Mouse (Mus musculus) hindbrain, embryonic 14.5 days (tissue): Measurements from ENCODE around the gene Rrad. TPM values are rescaled to one million over a fixed set of nuclear protein-coding genes. Genes with fewer than 3 reads are reported as not detected.
A peak's percentile ranks its signal among the peaks of the same experiment; 100 is the strongest.

Source experiments
- ATAC-seq: fragments of 200-750 bp; cut with Nextera tagmentation; 2 replicates; pipeline ENCODE4 v1.8.0; 2017; ENCODE audit warnings: moderate number of reproducible peaks, mild to moderate bottlenecking, moderate TSS enrichment, moderate library complexity; ENCODE audit not compliant: low FRiP score
- DNase-seq: peaks from one replicate; pipeline ENCODE4 v3.0.0-alpha.2; 2015; ENCODE audit warnings: low spot score
- H3K27ac ChIP-seq: fragments of 300-500 bp; sonication (generic); 2 replicates; pipeline ENCODE4 v1.5.1; 2014; ENCODE audit warnings: mild to moderate bottlenecking, moderate library complexity
- H3K27me3 ChIP-seq: fragments of 300-500 bp; sonication (generic); 2 replicates; pipeline ENCODE4 v1.6.1; 2014; ENCODE audit warnings: mild to moderate bottlenecking, low read length, mixed read lengths; ENCODE audit not compliant: control insufficient read depth, insufficient read depth
- H3K36me3 ChIP-seq: fragments of 300-500 bp; sonication (generic); replicated peaks from 2 replicates; pipeline ENCODE4 v1.6.1; 2014; ENCODE audit not compliant: control insufficient read depth, insufficient read depth
- H3K4me1 ChIP-seq: fragments of 300-500 bp; sonication (generic); replicated peaks from 2 replicates; pipeline ENCODE4 v1.6.1; 2014; ENCODE audit warnings: antibody characterized with exemption, low read length, mixed read lengths; ENCODE audit not compliant: control insufficient read depth, insufficient read depth
- H3K4me2 ChIP-seq: fragments of 300-500 bp; sonication (generic); replicated peaks from 2 replicates; pipeline ENCODE4 v1.6.1; 2014; ENCODE audit warnings: mild to moderate bottlenecking, moderate library complexity
- H3K4me3 ChIP-seq: fragments of 300-500 bp; sonication (generic); replicated peaks from 2 replicates; pipeline ENCODE4 v1.5.1; 2014; ENCODE audit warnings: mild to moderate bottlenecking, low read length
- H3K9ac ChIP-seq: fragments of 300-500 bp; sonication (generic); 2 replicates; pipeline ENCODE4 v1.6.1; 2014
- H3K9me3 ChIP-seq: fragments of 300-500 bp; sonication (generic); 2 replicates; pipeline ENCODE4 v1.6.1; 2016; ENCODE audit warnings: low read length; ENCODE audit not compliant: control insufficient read depth
- WGBS: fragments of 180-500 bp; shearing (Covaris S2); extraction: QIAGEN DNeasy Blood & Tissue Kit; methylation state at CpG from one replicate; pipeline ENCODE4 v1.1.7; 2014; 5-methylcytosine and 5-hydroxymethylcytosine counted together
- polyA plus RNA-seq: library from polyadenylated mRNA; unstranded; fragments of >200 nt; fragmentation: Nextera tagmentation; extraction: Ambion mirVana; gene quantifications from 2 replicates; pipeline ENCODE4 v1.2.1, GENCODE M21; 2014

The Rrad gene
- polyA plus RNA-seq, 1 experiment from 2014 or later: 3.9 TPM

DNA sequence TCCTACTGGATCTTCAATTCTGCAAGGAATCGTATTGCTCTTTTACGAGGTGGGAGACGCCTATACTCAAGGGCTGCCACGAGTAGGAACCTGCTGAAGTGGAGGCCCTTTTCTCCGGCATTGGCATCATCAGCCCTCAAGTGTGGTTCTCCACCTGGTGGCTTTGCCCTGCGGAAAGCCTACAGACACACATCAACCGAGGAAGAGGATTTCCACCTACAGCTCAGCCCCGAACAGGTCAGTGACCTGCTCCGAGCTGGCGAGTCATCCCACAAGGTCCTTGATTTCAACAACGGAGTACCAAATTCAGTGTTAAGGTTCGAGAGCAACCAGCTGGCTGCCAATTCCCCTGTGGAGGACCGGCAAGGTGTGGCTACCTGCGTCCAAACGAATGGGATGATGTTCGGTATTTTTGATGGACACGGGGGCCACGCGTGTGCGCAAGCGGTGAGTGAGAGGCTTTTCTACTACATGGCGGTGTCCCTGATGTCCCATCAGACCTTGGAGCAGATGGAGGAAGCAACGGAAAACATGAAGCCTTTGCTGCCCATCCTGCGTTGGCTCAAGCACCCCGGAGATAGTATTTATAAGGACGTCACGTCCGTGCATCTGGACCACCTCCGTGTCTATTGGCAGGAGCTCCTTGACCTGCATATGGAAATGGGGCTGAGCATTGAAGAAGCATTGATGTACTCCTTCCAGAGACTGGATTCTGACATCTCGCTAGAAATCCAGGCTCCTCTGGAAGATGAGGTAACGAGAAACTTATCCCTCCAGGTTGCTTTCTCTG lies 37.4 kb downstream of the Rrad start:
- WGBS: 96% methylated on average over 31 of the region's 31 CpGs
- H3K9me3 ChIP-seq: no peaks in the 10 kb centered on the region
- no peak overlapping the region for H3K4me2 ChIP-seq
- H3K27ac ChIP-seq: no peak overlapping the region
- H3K9ac ChIP-seq: no peak overlapping the region
- H3K36me3 ChIP-seq: peaks cover 33% of the 10 kb centered on the region
- no peak overlapping the region for H3K4me3 ChIP-seq
- no peak for ATAC-seq
- H3K4me1 ChIP-seq: peaks cover 6% of the 10 kb centered on the region; the same call in 1 of the 2 replicates
- DNase-seq: no peak
- H3K27me3 ChIP-seq: no peaks in the 10 kb centered on the region

DNA sequence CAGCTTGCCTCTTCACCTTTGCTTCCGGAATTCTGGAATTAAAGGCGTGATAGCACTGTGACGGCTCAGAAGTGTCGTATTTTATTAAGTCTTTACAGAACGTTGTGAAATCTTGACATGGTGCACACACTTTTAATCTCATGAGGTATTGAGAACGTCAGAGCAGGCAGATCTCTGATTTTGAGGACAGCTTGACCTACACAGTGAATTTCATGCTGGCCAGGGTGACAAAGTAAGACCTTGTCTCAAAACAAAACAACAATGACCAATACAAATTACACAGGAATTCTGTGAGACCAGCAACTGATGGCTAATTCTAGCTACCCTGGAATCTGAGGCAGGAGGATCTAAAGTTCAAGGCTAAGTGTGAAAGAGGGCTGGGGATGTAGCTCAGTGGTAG lies 38.6 kb downstream of the Rrad start:
- Histone ChIP-seq H3K27me3 (no peaks in the 10 kb centered on the region), H3K9ac (no peak overlapping the region), H3K4me3 (0 out of 2 replicates have a peak overlapping the region, but pooled peaks have one; percentile 60), H3K27ac (no peak overlapping the region), H3K36me3 (peaks cover 33% of the 10 kb centered on the region), H3K4me1 (peaks cover 6% of the 10 kb centered on the region; the same call in 1 of the 2 replicates), H3K9me3 (no peaks in the 10 kb centered on the region), H3K4me2 (peak overlapping the region; percentile 64; the same call in 1 of the 2 replicates)
- ATAC-seq (no peak), DNase-seq (no peak)
- WGBS: 75% methylated on average over 6 of the region's 6 CpGs

DNA sequence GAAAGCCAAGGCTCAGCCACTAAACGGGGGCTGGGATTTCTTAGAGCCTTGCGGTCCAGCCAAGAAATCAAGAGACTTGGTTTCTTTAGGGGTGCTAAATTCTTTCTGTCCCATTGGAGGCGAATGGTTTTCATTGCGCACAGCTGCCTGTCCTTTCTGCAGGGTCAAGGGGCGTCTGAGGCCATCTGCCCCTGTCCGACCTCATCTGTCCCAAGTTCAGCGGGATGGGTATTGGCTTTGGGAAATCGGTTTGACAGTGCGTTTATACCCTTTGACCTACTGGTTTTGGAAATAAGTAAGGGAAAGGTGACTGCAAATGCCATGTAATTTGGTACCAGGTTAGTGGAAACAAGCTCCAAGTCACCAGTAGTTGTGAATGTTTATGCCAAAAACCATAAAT lies 39.3 kb downstream of the Rrad start:
- H3K4me1 ChIP-seq: peaks cover 6% of the 10 kb centered on the region; the same call in 1 of the 2 replicates
- peaks cover 30% of the 10 kb centered on the region for H3K36me3 ChIP-seq
- no peaks in the 10 kb centered on the region for H3K9me3 ChIP-seq
- H3K9ac ChIP-seq: peak overlapping the region; percentile 64
- ATAC-seq (no peak; the same call in 1 of the 2 replicates), DNase-seq (no peak)
- peak overlapping the region; percentile 80 for H3K27ac ChIP-seq
- WGBS: 3% methylated on average over 9 of the region's 9 CpGs
- H3K27me3 ChIP-seq: no peaks in the 10 kb centered on the region
- peak overlapping the region; percentile 60 for H3K4me3 ChIP-seq
- peak overlapping the region; percentile 64 for H3K4me2 ChIP-seq

DNA sequence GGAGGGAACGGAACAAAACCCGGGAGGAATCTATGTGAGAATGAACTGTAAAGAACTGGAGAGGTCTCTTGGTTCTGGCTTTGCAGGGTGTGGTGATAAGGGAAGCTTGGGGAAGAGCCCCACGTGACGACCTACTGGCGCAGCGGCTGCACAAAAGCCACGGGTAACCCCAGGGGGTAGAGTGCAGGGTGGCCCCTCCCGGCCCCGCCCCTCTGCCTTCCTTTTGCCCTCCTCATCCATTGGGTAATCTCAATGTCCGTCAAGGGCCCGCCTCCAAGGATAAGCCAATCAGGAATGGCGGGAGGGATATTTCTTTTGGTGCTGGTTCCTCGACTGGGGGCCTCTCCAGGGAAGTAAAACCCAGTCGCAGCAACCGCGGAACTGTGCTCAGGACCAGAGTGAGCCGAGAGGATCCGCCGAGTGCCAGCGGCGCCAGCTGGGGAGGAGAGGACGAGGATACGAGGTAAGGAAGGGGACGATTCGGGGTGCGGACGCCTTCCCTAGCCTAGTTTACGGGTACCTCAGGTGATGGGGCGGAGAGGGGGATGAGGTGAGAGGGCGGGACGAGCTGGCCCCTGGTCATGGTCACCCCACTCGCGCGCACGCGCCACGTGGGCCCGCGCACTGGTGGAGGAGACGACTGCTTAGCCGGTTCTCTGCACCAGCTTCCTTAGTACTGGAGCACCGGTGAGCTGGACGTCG lies 39.8 kb downstream of the Rrad start, which contains the start of gene Pdp2:
TSS of gene Pdp2 (plus strand) at position 319 of the 702 bp plus-strand sequence.
- peak within 1 kb of the TSS; percentile 64 for H3K4me2 ChIP-seq
- peaks cover 6% of the 10 kb centered on the region; the same call in 1 of the 2 replicates for H3K4me1 ChIP-seq
- DNase-seq (peak; percentile 89), ATAC-seq (peak; percentile 98)
- H3K27ac ChIP-seq: peak within 1 kb of the TSS; percentile 80
- H3K36me3 ChIP-seq: peaks cover 26% of the 10 kb centered on the region
- H3K9me3 ChIP-seq: no peaks in the 10 kb centered on the region
- H3K27me3 ChIP-seq: no peaks in the 10 kb centered on the region
- peak within 1 kb of the TSS; percentile 60 for H3K4me3 ChIP-seq
- H3K9ac ChIP-seq: peak within 1 kb of the TSS; percentile 64
- WGBS: under 1% methylated on average over 44 of the region's 44 CpGs

DNA sequence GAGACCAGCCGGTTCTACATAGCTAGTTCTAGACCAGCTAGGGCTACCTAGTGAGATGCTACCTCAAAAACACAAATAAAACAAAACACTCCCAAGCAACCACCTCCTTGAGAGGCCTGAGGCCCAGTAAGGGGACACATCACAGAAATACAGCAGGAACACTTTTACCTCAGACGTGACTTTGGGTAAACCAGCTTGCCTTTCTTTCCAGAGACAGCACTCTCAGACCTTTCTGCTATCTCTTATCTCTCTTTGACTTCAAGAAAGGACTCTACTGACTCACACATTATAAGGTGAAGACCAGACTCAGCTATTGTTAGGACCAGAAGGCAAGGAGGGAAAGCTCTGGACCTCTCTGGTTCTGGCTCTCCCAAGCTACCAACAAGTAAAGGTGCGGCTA lies 40.8 kb downstream of the Rrad start:
- WGBS: 98% methylated on average over 3 of the region's 3 CpGs
- no peak overlapping the region for H3K4me2 ChIP-seq
- H3K36me3 ChIP-seq: peaks cover 16% of the 10 kb centered on the region
- peaks cover 6% of the 10 kb centered on the region; the same call in 1 of the 2 replicates for H3K4me1 ChIP-seq
- H3K9ac ChIP-seq: no peak overlapping the region
- no peak overlapping the region for H3K4me3 ChIP-seq
- H3K9me3 ChIP-seq: 0 out of 2 replicates have a peak, but pooled peaks cover 4% of the 10 kb centered on the region
- no peak overlapping the region for H3K27ac ChIP-seq
- DNase-seq (no peak), ATAC-seq (no peak)
- no peaks in the 10 kb centered on the region for H3K27me3 ChIP-seq

DNA sequence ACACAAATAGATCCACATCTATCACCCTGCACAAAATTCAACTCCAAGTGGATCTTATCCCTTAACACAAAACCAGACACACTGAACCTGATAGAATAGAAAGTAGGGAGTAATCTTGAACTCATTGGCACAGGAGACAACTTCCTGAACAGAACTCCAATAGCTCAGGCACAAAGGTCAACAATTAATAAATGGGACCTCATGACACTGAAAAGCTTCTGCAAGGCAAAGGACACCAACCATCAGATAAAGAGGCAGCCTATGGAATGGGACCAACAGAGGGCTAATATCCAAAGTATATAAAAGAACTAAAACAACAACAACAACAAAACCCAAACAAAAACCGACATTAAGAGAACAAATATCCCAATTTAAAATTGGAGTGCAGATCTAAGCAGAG lies 46.6 kb downstream of the Rrad start:
- Histone ChIP-seq H3K36me3 (no peaks in the 10 kb centered on the region), H3K27me3 (no peaks in the 10 kb centered on the region), H3K4me1 (no peaks in the 10 kb centered on the region), H3K9ac (no peak overlapping the region), H3K4me3 (no peak overlapping the region), H3K9me3 (peaks cover 12% of the 10 kb centered on the region), H3K4me2 (no peak overlapping the region), H3K27ac (no peak overlapping the region)
- DNase-seq (no peak), ATAC-seq (no peak)
- 86% methylated on average over 1 of the region's 1 CpGs for WGBS

Other genes starting within 250 kb of the Rrad start
- 3.5 and 3.8 TPM in 2 replicates for gene Cmtm4, start 235.5 kb downstream of the Rrad start, polyA plus RNA-seq
- gene Dync1li2, start 188.3 kb downstream of the Rrad start, polyA plus RNA-seq: 89.9 and 96.5 TPM in 2 replicates
- 0.78 and 0.83 TPM in 2 replicates for gene Terb1, start 121.4 kb downstream of the Rrad start, polyA plus RNA-seq
- 111 and 116 TPM in 2 replicates for gene Nae1, start 96.7 kb downstream of the Rrad start, polyA plus RNA-seq
- 2.0 and 2.2 TPM in 2 replicates for gene Car7, start 96.6 kb downstream of the Rrad start, polyA plus RNA-seq
- 18.7 and 19.7 TPM in 2 replicates for gene Pdp2, start 39.9 kb downstream of the Rrad start, polyA plus RNA-seq
- not detected in 2 replicates for gene Cdh16, start 6.9 kb downstream of the Rrad start, polyA plus RNA-seq
- 109 and 128 TPM in 2 replicates for gene Ciao2b, start 10.6 kb upstream of the Rrad start, polyA plus RNA-seq
- not detected in 2 replicates for gene Ces2a, start 102.7 kb upstream of the Rrad start, polyA plus RNA-seq
- 0.29 and 0.44 TPM in 2 replicates for gene Ces2b, start 200.2 kb upstream of the Rrad start, polyA plus RNA-seq
- not detected in 2 replicates for gene Ces2c, start 215.7 kb upstream of the Rrad start, polyA plus RNA-seq